Mouse (Mus musculus) macrophage (primary cell): Measurements from ENCODE around the gene Mlec. TPM values are rescaled to one million over a fixed set of nuclear protein-coding genes. Genes with fewer than 3 reads are reported as not detected.
"Not testable (repeated sequence)": the region's sequence is repeated elsewhere in the genome, so short reads cannot be mapped to it uniquely, and the experiment has no call there.

ENCODE experiments used
- H3K27ac ChIP-seq: fragments of 350-480 bp; formaldehyde crosslinking; 2 replicates; pipeline ENCODE4 v1.9.0; 2021
- H3K36me3 ChIP-seq: fragments of 350-480 bp; formaldehyde crosslinking; 2 replicates; pipeline ENCODE4 v1.9.0; 2021; ENCODE audit errors: inconsistent target
- H3K4me3 ChIP-seq: fragments of 350-480 bp; formaldehyde crosslinking; 2 replicates; pipeline ENCODE4 v1.9.0; 2021; ENCODE audit errors: inconsistent target
- H3K79me2 ChIP-seq: fragments of 350-480 bp; formaldehyde crosslinking; 2 replicates; pipeline ENCODE4 v1.9.0; 2021; ENCODE audit errors: inconsistent target
- WGBS: methylation state at CpG from one replicate; pipeline ENCODE4 v1.1.7; 2026; ENCODE audit warnings: inconsistent platforms; ENCODE audit not compliant: missing documents; 5-methylcytosine and 5-hydroxymethylcytosine counted together
- polyA plus RNA-seq: library from polyadenylated mRNA; stranded (reverse); fragments of 250-400 nt; gene quantifications from 3 replicates; pipeline ENCODE4 v1.2.4, GENCODE M21; 2018; ENCODE audit warnings: inconsistent platforms

Mlec gene
- polyA plus RNA-seq, 1 experiment from 2014 or later: 48.9 TPM

DNA sequence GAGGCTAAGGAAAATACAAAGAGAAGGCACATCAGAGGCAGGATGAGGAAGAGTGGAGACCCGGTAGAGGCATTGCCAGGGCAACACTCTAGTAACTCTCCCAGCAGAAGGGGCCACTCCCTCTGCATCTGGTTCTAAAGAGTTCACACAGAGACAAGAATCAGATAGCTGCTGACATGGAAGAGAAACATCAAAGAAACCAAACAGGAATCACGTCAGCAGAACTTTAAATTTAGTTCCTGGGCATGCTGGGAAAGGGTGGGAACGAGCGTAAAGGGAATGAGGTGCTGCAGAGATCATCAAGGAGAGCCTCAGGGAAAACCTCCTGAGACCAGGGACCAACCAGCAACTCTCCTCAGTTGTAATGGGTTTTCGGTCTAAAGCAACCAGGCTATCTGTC, 7.0 kb downstream of the Mlec start:
- H3K36me3 ChIP-seq: peaks cover 41% of the 10 kb centered on the region
- 91% methylated on average over 5 of the region's 5 CpGs for WGBS
- peaks cover 49% of the 10 kb centered on the region for H3K79me2 ChIP-seq
- H3K27ac ChIP-seq: no peak overlapping the region
- H3K4me3 ChIP-seq: no peak overlapping the region

DNA sequence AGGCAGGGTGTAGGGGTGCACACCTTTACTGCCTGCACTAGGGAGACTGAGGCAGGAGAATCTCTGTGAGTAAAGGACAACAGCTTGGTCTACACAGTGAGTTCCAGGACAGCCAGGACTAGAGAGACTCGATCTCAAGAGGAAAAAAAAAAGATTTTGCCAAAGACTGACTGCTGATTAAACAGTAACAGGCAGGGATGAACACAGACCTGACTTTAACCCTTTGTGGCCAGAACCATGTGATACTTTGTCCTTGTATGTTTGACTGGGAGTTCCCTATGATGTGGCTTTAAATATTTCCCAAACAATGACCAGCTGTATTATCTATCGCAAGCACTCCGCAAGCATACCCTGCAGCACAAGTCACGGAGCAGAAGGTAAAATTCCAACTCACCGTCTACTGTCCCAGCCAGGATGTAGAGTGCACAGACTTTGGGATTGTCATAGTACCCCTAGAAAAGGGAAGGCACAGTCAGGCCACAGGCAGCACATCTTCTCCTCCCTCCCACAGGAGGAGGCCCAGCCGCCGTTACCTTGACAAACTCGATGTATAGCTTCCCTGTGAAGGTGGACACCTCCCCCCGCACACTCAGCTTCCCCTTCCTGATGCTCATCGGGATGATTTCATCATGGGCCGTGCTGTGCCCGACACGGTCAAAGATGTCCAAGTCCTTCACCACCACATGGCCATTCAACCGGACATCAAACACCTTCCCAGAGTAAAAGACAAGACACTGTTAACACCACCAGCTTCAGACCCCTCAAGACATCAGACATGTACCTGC, 8.1 kb downstream of the Mlec start:
- Histone ChIP-seq H3K79me2 (peaks cover 42% of the 10 kb centered on the region), H3K4me3 (no peak overlapping the region), H3K27ac (no peak overlapping the region), H3K36me3 (peaks cover 41% of the 10 kb centered on the region)
- WGBS: 77% methylated on average over 14 of the region's 14 CpGs

DNA sequence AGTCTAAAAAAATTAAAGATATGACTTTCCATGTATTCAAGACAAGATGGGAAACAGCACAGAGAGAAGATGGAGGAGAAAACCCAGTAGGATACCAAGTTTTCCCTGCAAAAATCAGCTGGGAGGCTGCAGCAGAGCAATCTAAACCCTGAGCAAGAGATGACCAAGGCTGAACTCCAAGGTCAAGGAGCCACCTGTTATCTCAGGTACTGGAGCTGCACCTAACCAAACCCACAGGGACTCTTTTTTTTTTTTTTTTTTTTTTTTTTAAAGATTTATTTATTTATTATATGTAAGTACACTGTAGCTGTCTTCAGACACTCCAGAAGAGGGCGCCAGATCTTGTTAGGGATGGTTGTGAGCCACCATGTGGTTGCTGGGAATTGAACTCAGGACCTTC, 9.1 kb downstream of the Mlec start:
- not testable (repeated sequence) for H3K4me3 ChIP-seq, H3K27ac ChIP-seq
- Histone ChIP-seq H3K79me2 (peaks cover 32% of the 10 kb centered on the region), H3K36me3 (peaks cover 41% of the 10 kb centered on the region)
- WGBS: no CpG with 5 or more reads among the region's 1 CpGs

DNA sequence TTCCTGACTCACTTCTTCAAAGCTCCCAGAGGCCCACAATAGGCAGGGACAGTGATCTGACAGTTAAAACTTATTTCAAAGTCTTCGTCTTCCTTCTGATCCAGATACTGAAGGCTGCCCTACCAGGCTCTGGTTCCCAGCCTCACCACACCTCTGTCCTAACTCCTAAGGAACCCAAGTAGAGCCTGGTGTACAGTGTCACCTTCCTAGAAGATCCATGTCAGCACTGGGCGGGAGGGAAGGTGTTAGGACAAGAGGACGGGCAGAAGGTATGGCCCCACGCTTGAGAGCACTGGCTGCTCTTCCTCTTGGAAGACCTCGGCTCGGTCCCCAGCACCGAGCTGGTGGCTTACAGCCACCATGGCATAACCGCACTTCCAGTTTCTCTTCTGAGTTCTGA, 9.6 kb downstream of the Mlec start:
- no peak overlapping the region for H3K27ac ChIP-seq
- H3K4me3 ChIP-seq: no peak overlapping the region
- peaks cover 27% of the 10 kb centered on the region for H3K79me2 ChIP-seq
- H3K36me3 ChIP-seq: peaks cover 41% of the 10 kb centered on the region
- 99% methylated on average over 8 of the region's 8 CpGs for WGBS

DNA sequence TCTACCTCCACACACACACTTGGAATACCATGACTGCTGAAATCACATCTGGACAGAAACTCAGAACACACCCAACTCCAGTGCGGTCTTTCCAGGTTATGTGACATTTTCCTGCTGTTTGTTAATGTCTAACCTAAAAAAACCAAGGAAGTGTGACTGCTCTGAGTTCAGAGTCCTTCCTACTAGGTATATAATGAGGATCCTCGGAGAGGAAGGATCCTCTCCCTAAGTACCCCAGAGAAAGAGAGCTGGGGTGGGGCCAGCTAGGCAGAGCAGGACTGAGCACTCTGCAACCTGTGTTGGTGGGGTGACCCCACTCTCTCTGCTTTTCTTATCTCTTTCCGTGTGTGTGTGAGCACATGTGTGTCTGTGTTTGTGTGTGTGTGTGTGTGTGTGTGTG, 10.6 kb downstream of the Mlec start:
- H3K79me2 ChIP-seq: peaks cover 17% of the 10 kb centered on the region
- WGBS: 88% methylated on average over 3 of the region's 3 CpGs
- H3K36me3 ChIP-seq: peaks cover 41% of the 10 kb centered on the region
- no peak overlapping the region for H3K4me3 ChIP-seq
- no peak overlapping the region for H3K27ac ChIP-seq

DNA sequence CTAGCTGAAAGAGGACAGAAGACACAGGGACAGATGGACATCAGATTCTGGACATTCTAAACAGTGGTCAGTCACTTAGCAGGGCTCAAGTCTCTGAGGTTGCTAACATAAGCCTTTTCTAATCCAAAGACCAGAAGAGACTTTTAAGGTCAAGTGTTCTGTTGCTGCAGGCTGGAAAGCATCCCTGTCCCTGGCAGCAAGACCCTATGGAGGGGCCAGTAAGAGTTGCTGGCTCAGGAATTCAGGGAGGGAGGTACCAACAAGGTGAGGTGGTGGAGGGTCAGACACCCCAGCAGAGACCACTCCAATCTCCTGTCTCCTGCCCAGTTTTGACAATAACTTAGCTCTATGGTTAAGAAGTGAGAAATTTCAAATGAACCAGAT, 11.2 kb downstream of the Mlec start:
- peaks cover 41% of the 10 kb centered on the region for H3K36me3 ChIP-seq
- H3K79me2 ChIP-seq: peaks cover 11% of the 10 kb centered on the region
- H3K27ac ChIP-seq: no peak overlapping the region
- H3K4me3 ChIP-seq: no peak overlapping the region

DNA sequence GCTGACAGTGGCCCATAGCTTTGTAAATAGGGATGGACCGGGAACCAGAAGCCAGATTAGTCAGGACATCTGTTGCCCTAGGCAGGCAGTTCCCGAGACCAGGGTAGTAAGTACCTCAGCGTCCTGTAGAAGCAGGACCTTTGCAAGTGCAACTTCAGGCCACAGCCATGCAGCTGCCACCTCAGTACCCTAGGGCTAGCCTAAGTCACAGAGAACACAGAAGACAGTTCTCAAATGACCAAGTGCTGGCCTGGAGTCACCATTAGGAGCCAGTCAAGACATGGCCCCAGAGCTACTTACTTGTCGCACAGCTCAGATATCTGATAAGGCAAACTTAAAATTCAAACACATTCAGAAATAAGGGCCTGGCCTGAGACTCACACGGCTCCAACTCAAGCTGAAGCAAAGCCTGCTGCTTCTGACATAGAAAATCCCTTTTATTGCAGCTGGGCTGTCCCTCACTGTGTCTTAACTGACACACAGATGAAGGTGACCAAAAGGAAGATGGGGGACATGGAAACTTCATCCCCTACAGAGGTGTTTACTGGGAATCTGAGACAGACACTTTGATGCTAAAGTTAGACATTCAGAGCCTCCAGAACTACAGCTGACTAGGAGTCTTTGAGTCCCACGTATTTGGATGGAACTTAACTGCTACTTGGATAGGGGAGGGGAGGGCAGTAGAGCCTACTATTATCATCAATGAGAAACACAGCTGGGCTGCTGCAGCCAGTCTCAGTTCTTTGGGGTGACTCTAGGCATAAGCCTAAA, 11.8 kb downstream of the Mlec start:
- Histone ChIP-seq H3K79me2 (peaks cover 5% of the 10 kb centered on the region; the same call in 1 of the 2 replicates), H3K4me3 (no peak overlapping the region), H3K27ac (no peak overlapping the region), H3K36me3 (peaks cover 41% of the 10 kb centered on the region)
- WGBS: 91% methylated on average over 6 of the region's 6 CpGs

DNA sequence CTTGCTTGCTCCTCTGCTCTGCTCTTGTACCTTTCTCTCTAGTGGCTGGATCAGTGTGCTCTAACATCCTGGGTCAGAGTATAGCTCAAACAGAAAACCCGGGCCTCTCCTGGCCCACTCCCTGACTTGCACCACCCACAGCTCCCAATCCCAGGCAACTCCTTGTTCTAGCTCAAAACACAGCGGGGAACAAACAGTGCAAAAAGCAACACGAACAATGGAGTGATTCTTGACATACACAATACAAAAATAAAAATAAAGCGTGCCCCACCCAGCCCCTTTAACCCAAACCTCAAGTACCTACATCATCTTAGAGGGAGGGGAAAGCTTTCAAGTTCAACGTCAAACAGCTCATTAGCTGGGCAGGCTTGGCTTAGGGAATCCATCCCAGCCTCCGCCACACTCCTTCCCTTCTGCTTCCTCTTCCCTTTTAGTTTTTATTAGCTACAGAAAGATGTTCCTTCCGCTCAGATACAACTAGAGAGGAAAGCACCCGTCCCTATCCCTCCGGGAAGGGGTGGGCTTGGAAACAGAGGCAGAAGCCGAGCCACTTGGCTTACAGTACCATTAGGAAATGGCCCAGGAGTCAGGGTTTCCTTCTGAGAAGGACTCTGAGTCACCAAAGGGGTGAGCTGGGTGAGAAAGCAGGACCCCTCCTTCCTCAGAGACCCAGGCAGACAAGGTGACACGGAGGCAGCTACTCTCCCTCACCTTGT, 12.6 kb downstream of the Mlec start:
- H3K79me2 ChIP-seq: no peaks in the 10 kb centered on the region
- H3K4me3 ChIP-seq: no peak overlapping the region
- WGBS: 85% methylated on average over 11 of the region's 11 CpGs
- H3K36me3 ChIP-seq: peaks cover 36% of the 10 kb centered on the region
- H3K27ac ChIP-seq: no peak overlapping the region

DNA sequence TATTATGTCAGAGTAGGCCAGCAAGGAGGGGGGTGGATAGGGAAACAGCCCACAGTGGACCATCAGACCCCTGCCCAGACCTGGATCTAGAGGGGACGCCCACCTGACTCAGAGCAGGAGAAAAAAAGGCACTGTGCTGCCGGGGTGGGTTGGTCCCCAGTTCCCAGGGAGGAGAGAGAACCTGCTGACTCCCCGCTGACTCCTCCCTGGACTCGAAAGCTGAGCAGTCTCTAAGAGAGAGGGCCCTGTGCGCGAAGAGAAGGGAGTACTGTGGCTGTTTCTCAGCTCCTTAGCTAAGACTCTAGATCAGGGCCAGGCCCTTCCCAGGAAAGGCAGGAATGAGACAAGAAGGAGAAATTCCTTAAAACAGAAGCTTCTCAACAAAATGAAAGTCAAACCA, 13.5 kb downstream of the Mlec start:
- Histone ChIP-seq H3K27ac (no peak overlapping the region), H3K36me3 (peaks cover 26% of the 10 kb centered on the region), H3K4me3 (no peak overlapping the region), H3K79me2 (no peaks in the 10 kb centered on the region)
- WGBS: 92% methylated on average over 6 of the region's 6 CpGs

DNA sequence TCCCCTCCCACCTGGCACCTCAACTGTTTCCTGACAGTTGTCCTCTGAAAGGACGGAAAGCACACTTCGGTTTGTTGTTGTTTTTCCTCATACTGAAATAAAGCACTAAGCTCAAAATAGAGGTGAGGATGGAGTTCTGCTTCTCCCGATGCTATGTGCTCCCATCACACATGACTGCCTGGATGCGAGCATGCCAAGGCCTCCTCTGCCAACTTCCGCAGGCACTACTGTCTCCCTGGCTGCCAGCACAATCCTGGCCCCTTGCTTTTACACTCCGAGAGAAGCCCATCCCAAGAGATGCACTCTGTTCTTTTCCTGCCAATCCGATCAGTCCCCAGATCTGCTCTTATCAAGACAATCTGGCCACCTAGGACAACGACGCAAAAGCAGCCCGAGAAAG, 14.4 kb downstream of the Mlec start:
- WGBS: 84% methylated on average over 10 of the region's 10 CpGs
- Histone ChIP-seq H3K27ac (no peak overlapping the region), H3K36me3 (peaks cover 20% of the 10 kb centered on the region; the same call in 1 of the 2 replicates), H3K79me2 (no peaks in the 10 kb centered on the region), H3K4me3 (no peak overlapping the region)

DNA sequence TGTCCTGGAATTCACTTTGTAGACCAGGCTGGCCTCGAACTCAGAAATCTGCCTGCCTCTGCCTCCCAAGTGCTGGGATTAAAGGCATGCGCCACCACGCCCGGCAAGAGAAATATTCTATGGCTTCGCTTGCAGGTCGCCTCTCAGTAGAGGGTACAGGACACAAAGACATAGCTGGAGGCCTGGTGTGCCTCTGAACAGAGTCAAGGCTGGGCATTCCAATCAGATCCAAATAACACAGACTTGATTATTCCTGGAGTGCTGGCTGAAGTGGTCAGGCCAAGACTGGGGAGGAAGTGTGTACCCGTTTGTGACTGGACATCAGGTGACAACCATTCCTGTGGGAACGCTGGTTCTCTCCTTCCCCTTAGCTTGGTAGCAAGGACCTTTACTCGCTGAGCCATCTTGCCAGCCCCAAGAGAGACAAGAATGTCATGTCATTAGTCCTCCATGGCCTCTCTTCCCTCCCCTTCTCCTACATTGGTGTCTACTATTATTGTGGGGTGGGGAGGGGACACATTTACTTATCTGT, 15.7 kb downstream of the Mlec start:
- 93% methylated on average over 8 of the region's 9 CpGs for WGBS
- Histone ChIP-seq H3K79me2 (no peaks in the 10 kb centered on the region), H3K36me3 (peaks cover 7% of the 10 kb centered on the region; the same call in 1 of the 2 replicates), H3K4me3 (no peak overlapping the region), H3K27ac (no peak overlapping the region)

DNA sequence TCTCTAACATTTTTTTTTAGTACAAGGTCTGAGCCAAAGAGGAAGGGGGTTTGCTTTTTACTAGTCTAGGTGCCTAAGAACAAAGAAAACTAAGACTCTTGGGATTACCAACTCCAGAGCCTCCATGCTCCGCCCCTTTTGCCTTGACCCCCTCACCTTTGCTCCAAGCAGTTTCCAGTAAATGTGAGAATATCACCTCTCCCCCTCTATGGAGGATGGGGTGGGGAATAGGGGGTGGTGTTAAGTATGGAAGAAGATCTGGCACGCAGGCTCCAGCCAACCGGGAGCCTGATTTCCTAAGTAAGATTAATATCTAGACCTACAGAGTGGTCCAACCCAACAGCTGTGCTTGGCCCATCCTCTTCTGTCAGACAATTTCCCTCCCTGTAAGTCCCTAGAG, 17.3 kb downstream of the Mlec start:
- 96% methylated on average over 3 of the region's 3 CpGs for WGBS
- Histone ChIP-seq H3K79me2 (no peaks in the 10 kb centered on the region), H3K4me3 (no peak overlapping the region), H3K36me3 (no peaks in the 10 kb centered on the region), H3K27ac (no peak overlapping the region)

DNA sequence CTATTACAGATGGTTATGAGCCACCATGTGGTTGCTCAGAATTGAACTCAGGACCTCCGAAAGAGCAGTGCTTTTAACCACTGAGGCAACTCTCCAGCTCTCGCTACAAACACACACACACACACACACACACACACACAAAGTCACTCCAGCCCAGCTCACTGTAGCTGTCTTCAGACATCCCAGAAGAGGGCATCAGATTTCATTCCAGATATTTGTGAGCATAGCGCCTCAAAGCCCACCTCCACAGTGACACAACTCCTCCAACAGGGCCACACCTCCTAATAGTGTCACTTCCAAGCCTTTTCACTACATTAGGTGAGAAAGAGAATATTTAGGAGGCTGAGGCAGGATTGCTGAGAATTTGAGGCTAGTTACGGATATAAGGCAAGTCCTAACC, 18.9 kb downstream of the Mlec start:
- Histone ChIP-seq H3K36me3 (no peaks in the 10 kb centered on the region), H3K79me2 (no peaks in the 10 kb centered on the region), H3K4me3 (no peak overlapping the region), H3K27ac (no peak overlapping the region)
- 91% methylated on average over 4 of the region's 4 CpGs for WGBS

DNA sequence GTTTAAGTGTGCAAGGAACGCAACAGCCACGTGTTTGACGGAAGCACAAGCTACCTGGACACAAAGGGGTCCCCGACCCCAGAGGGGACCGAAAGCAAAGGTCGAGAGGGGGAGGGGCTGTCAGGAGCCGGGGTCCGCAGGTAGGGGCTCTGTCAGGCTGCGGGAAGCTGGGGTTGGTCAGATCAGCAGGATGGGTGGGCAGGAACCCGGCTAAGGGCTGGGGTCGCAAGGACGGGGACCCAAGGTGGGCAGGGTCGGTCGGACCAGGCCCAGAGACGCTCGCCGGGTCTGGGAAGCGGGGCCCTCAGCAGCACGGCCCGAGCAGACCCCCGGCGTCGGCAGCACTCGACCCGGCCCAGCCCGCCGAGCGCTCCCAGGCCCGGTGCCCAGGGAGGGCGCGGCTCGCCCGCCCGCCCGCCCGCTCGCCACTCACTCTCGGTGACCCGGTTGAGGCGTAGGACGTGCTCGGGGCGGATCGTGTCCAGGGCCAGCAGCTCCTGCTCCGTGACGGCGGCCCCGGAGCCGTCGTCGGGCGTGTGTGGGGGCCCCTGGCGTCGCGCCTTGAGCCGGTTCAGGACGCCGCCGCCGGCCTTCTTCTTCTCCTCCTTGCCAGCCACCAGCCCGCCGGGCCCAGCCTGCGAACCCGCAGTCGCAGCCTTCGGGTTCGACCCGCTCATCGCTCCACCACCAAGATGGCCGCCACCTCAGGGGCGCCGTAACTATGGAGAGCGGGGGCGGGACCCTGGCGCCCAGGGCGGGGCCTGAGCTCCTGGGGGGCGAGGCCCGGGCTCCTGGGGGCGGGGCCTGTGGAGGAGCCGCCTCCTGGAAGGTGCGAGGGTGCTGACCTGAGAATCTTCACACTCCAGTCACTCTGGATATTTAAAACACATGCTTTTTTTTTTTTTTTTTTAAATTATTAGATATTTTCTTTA, 23.5 kb downstream of the Mlec start, which contains the start of gene Unc119b:
Gene Unc119b, minus strand, starts transcription at position 742 of the 932 bp plus-strand sequence.
- Histone ChIP-seq H3K36me3 (no peaks in the 10 kb centered on the region), H3K27ac (no peak within 1 kb of the TSS)

More for the DNA sequence above, 23.5 kb downstream of the Mlec start, which contains the start of gene Unc119b:
- 2% methylated on average over 50 of the region's 81 CpGs for WGBS
- peak within 1 kb of the TSS; percentile 28; the same call in 1 of the 2 replicates for H3K4me3 ChIP-seq
- no peaks in the 10 kb centered on the region for H3K79me2 ChIP-seq
